Mouse (Mus musculus) forebrain, embryonic 14.5 days (tissue): Measurements from ENCODE around the gene Tbc1d15. TPM values are rescaled to one million over a fixed set of nuclear protein-coding genes. Genes with fewer than 3 reads are reported as not detected.
A peak's percentile ranks its signal among the peaks of the same experiment; 100 is the strongest.

Experiments
- ATAC-seq: fragments of 200-750 bp; cut with Nextera tagmentation; 2 replicates; pipeline ENCODE4 v1.8.0; 2017; ENCODE audit warnings: mild to moderate bottlenecking, moderate library complexity
- DNase-seq: peaks from one replicate; pipeline ENCODE4 v3.0.0-alpha.2; 2015; ENCODE audit warnings: low spot score
- H3K27ac ChIP-seq: fragments of 300-500 bp; sonication (generic); 2 replicates; pipeline ENCODE4 v1.5.1; 2014; ENCODE audit warnings: low read depth, mild to moderate bottlenecking, control low read depth, low read length, moderate library complexity
- H3K27me3 ChIP-seq: fragments of 300-500 bp; sonication (generic); replicated peaks from 2 replicates; pipeline ENCODE4 v1.6.1; 2014; ENCODE audit warnings: low read length, control low read depth, mixed read lengths; ENCODE audit not compliant: control insufficient read depth, insufficient read depth
- H3K36me3 ChIP-seq: fragments of 300-500 bp; sonication (generic); 2 replicates; pipeline ENCODE4 v1.6.1; 2014; ENCODE audit warnings: low read length, control low read depth; ENCODE audit not compliant: control insufficient read depth, insufficient read depth
- H3K4me1 ChIP-seq: fragments of 300-500 bp; sonication (generic); 2 replicates; pipeline ENCODE4 v1.6.1; 2014; ENCODE audit warnings: antibody characterized with exemption, low read length, control low read depth; ENCODE audit not compliant: control insufficient read depth, insufficient read depth
- H3K4me2 ChIP-seq: fragments of 300-500 bp; sonication (generic); 2 replicates; pipeline ENCODE4 v1.6.1; 2014; ENCODE audit warnings: mild to moderate bottlenecking, control low read depth, low read length
- H3K4me3 ChIP-seq: fragments of 300-500 bp; sonication (generic); 2 replicates; pipeline ENCODE4 v1.5.1; 2014; ENCODE audit warnings: low read depth, low read length, control low read depth
- H3K9ac ChIP-seq: fragments of 300-500 bp; sonication (generic); 2 replicates; pipeline ENCODE4 v1.6.1; 2014; ENCODE audit warnings: mild to moderate bottlenecking, low read length, control low read depth, moderate library complexity
- H3K9me3 ChIP-seq: fragments of 300-500 bp; sonication (generic); replicated peaks from 2 replicates; pipeline ENCODE4 v1.6.1; 2016; ENCODE audit warnings: low read length, control low read depth, mixed read lengths; ENCODE audit not compliant: control insufficient read depth
- WGBS: fragments of 180-500 bp; shearing (Covaris S2); extraction: QIAGEN DNeasy Blood & Tissue Kit; methylation state at CpG from one replicate; pipeline ENCODE4 v1.1.7; 2014; 5-methylcytosine and 5-hydroxymethylcytosine counted together
- polyA plus RNA-seq: library from polyadenylated mRNA; unstranded; fragments of >200 nt; fragmentation: Nextera tagmentation; extraction: Ambion mirVana; gene quantifications from 2 replicates; pipeline ENCODE4 v1.2.1, GENCODE M21; 2014

Gene Tbc1d15
- 51.0 and 55.5 TPM in 2 replicates for polyA plus RNA-seq

DNA sequence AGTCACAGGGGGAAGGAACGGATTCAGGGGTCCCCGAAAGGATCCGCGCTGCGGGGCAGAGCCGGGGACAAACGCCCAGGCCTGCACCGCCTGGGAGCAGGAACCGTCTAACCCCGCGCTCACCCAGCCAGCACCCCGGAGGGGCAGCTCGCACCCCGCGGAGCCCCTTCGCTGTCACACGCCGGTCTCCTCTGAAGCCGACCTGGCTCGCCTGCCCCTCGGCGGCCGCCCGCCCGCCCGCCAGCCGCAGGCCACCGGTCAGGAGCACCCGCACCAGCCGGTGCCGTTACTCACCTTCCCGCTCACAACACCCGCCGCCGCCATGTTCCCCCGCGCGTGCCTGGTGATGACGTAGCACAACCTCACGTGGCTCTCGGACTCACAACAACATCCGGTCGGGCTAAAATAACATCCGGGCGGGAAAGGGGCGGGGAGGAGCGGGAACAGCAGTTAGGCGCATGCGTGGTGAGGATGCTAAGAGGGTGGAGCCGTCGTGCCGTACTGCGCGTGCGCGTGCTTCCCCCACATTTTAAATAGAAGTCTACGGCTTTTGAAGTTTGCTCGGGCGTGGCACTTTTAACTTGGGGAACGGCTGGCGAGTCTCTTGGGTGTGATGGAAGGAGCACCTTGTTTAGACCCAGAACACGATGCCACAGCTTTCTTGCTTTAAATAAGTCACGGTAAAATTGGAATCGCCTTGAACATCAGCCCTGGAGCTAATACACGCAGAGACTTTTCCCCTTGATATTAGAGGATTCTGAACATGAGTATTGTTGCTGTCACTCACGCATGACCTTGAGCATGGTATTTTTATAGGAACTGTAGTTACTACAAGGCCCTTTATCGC is at the start of gene Tbc1d15:
TSS of gene Tbc1d15 (minus strand) at position 380 of the 847 bp plus-strand sequence.
- H3K9me3 ChIP-seq = no peaks in the 10 kb centered on the region
- DNase-seq = peak; percentile 99
- peaks cover 6% of the 10 kb centered on the region for H3K4me1 ChIP-seq
- under 1% methylated on average over 67 of the region's 67 CpGs for WGBS
- no peak within 1 kb of the TSS for H3K27ac ChIP-seq
- no peaks in the 10 kb centered on the region for H3K27me3 ChIP-seq
- H3K9ac ChIP-seq = peak within 1 kb of the TSS; percentile 82
- peak within 1 kb of the TSS; percentile 70 for H3K4me2 ChIP-seq
- peak within 1 kb of the TSS; percentile 93 for H3K4me3 ChIP-seq
- H3K36me3 ChIP-seq = no peaks in the 10 kb centered on the region
- peak; percentile 100 for ATAC-seq

DNA sequence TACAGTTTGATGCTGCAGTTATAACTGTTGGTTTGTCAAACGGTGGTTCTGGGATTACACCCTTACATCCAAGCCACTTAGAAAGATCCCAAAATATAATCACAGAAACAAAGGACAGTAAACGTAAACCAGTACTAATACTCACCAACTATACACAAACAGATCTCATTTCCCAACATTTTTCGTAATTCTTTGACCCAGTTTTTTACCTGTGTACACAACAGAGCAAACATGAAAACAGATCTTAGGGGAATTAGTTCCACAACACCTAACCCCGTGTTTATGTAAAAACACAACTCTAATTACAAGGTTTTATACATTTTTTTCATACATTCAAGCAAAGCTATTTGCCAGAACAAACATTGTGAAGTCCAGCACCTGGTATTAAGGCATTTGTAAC is 47.4 kb upstream of the Tbc1d15 start:
- 92% methylated on average over 4 of the region's 4 CpGs for WGBS
- DNase-seq (no peak), ATAC-seq (no peak)
- Histone ChIP-seq H3K27me3 (no peaks in the 10 kb centered on the region), H3K4me3 (no peak overlapping the region), H3K4me1 (no peaks in the 10 kb centered on the region), H3K4me2 (no peak overlapping the region), H3K9ac (no peak overlapping the region), H3K9me3 (no peaks in the 10 kb centered on the region), H3K36me3 (peaks cover 60% of the 10 kb centered on the region), H3K27ac (no peak overlapping the region)

- no peak for ATAC-seq
- 90% methylated on average over 4 of the region's 5 CpGs for WGBS
Measured at GRCm38 (mm10) chr10:115297582-115297981, 46.3 kb upstream of the Tbc1d15 start.

GRCm38 (mm10) chr10:115296401-115296935 is 45.2 kb upstream of the Tbc1d15 start:
- H3K27me3 ChIP-seq = no peaks in the 10 kb centered on the region
- H3K9ac ChIP-seq = no peak overlapping the region
- WGBS = 91% methylated on average over 9 of the region's 9 CpGs
- no peak overlapping the region for H3K4me3 ChIP-seq
- peaks cover 75% of the 10 kb centered on the region for H3K36me3 ChIP-seq
- H3K4me1 ChIP-seq = no peaks in the 10 kb centered on the region
- ATAC-seq = no peak
- no peak overlapping the region for H3K4me2 ChIP-seq
- H3K9me3 ChIP-seq = no peaks in the 10 kb centered on the region
- H3K27ac ChIP-seq = no peak overlapping the region
- no peak for DNase-seq

More at GRCm38 (mm10) chr10:115297582-115297981, 46.3 kb upstream of the Tbc1d15 start:
- Histone ChIP-seq H3K4me1 (no peaks in the 10 kb centered on the region), H3K27me3 (no peaks in the 10 kb centered on the region), H3K27ac (no peak overlapping the region), H3K4me2 (no peak overlapping the region), H3K4me3 (no peak overlapping the region), H3K9ac (no peak overlapping the region), H3K36me3 (peaks cover 70% of the 10 kb centered on the region), H3K9me3 (no peaks in the 10 kb centered on the region)
- DNase-seq = no peak

GRCm38 (mm10) chr10:115295162-115295561 is 43.9 kb upstream of the Tbc1d15 start:
- no peak for ATAC-seq
- no peak overlapping the region for H3K27ac ChIP-seq

GRCm38 (mm10) chr10:115294715-115295114 is 43.4 kb upstream of the Tbc1d15 start:
- no peaks in the 10 kb centered on the region for H3K27me3 ChIP-seq
- no peaks in the 10 kb centered on the region for H3K4me1 ChIP-seq
- DNase-seq (no peak), ATAC-seq (no peak)
- WGBS = 83% methylated on average over 7 of the region's 7 CpGs
- H3K36me3 ChIP-seq = peaks cover 68% of the 10 kb centered on the region
- H3K27ac ChIP-seq = no peak overlapping the region
- H3K4me2 ChIP-seq = no peak overlapping the region
- no peaks in the 10 kb centered on the region for H3K9me3 ChIP-seq
- no peak overlapping the region for H3K9ac ChIP-seq
- H3K4me3 ChIP-seq = no peak overlapping the region

More at GRCm38 (mm10) chr10:115295162-115295561, 43.9 kb upstream of the Tbc1d15 start:
- Histone ChIP-seq H3K36me3 (peaks cover 69% of the 10 kb centered on the region), H3K9ac (no peak overlapping the region), H3K27me3 (no peaks in the 10 kb centered on the region), H3K9me3 (no peaks in the 10 kb centered on the region), H3K4me1 (no peaks in the 10 kb centered on the region), H3K4me2 (no peak overlapping the region), H3K4me3 (no peak overlapping the region)
- no peak for DNase-seq
- 97% methylated on average over 3 of the region's 3 CpGs for WGBS

DNA sequence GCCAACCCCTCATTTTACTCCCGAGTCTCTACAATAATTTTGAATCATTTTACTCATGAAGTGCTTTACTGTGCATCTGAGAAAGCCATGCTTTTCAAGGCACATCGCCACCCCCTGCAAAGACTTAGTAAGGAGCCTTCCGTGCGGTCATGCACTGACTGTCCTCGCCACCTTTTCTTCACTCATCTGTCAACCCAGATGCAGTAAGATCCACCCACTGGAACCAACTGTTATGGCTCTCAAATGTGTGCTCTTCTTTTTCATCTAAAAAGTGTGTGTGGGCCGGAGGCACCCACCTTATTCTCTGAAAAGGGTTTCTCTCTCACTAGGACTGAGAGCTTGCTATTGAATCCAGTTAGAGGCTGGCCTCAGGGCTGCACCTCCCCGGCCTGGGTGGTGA is 42.7 kb upstream of the Tbc1d15 start:
- DNase-seq = no peak
- Histone ChIP-seq H3K4me2 (no peak overlapping the region), H3K4me1 (no peaks in the 10 kb centered on the region), H3K27me3 (no peaks in the 10 kb centered on the region), H3K36me3 (peaks cover 66% of the 10 kb centered on the region), H3K4me3 (no peak overlapping the region), H3K27ac (no peak overlapping the region), H3K9me3 (no peaks in the 10 kb centered on the region), H3K9ac (no peak overlapping the region)
- ATAC-seq = no peak
- 90% methylated on average over 7 of the region's 7 CpGs for WGBS

GRCm38 (mm10) chr10:115290671-115291070 is 39.4 kb upstream of the Tbc1d15 start:
- Histone ChIP-seq H3K36me3 (peaks cover 64% of the 10 kb centered on the region), H3K4me2 (no peak overlapping the region), H3K27ac (no peak overlapping the region), H3K4me3 (no peak overlapping the region), H3K27me3 (no peaks in the 10 kb centered on the region), H3K4me1 (no peaks in the 10 kb centered on the region), H3K9ac (no peak overlapping the region), H3K9me3 (no peaks in the 10 kb centered on the region)
- ATAC-seq = no peak
- no peak for DNase-seq
- 93% methylated on average over 9 of the region's 9 CpGs for WGBS

DNA sequence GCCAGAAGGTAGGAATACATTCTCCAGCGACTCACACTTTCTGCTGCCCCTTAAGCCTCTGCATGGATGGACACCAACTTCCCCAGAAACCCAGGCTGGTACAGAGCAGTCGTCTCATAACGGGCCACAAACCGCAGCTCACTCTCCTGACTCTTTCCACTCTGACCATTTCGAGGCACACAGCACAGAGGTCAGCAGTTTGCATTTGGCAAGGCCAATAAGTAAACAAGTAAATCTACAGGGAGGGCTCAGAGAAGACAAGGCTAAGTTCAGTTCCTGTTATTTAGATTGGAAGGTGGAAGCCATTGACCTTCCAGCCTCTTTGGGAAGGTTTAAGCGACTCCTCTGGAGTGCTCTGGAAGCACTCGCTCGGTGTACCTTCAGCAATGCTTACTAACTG is 37.6 kb upstream of the Tbc1d15 start:
- no peak for ATAC-seq
- Histone ChIP-seq H3K36me3 (peaks cover 52% of the 10 kb centered on the region), H3K27me3 (no peaks in the 10 kb centered on the region), H3K4me1 (no peaks in the 10 kb centered on the region), H3K4me2 (no peak overlapping the region), H3K9me3 (no peaks in the 10 kb centered on the region), H3K27ac (no peak overlapping the region), H3K9ac (no peak overlapping the region), H3K4me3 (no peak overlapping the region)
- WGBS = 93% methylated on average over 8 of the region's 8 CpGs
- DNase-seq = no peak
